Mouse (Mus musculus): ENCODE measurements around the gene Msn. TPM values are rescaled to one million over a fixed set of nuclear protein-coding genes. Genes with fewer than 3 reads are reported as not detected.

Gene Msn
- total RNA-seq (2014; rRNA removed) (17.8 and 18.1 TPM in 2 replicates), polyA plus RNA-seq (2015; fragmentation: Nextera tagmentation; extraction: Ambion mirVana) (20.6 and 22.8 TPM in 2 replicates)

GRCm38 (mm10) chrX:96095509-96096499, at the start of gene Msn:
Gene Msn, plus strand, starts transcription at chrX:96096042.
- no peaks in the 10 kb centered on the region for H3K9me3 ChIP-seq (ENCODE audit: low read length)
- H3K9ac ChIP-seq (replicated peaks; ENCODE audit: low read length, poor library complexity, severe bottlenecking), result no peak within 1 kb of the TSS
- no peaks in the 10 kb centered on the region for H3K36me3 ChIP-seq (ENCODE audit: insufficient read depth, low read length)
- H3K4me2 ChIP-seq (ENCODE audit: low read depth, low read length, poor library complexity, severe bottlenecking), result peak within 1 kb of the TSS; percentile 69
- no peaks in the 10 kb centered on the region for H3K4me1 ChIP-seq (ENCODE audit: insufficient read depth, low read length)
- H3K27ac ChIP-seq (ENCODE audit: low read depth, low read length), result no peak within 1 kb of the TSS
- DNase-seq (ENCODE audit: low spot score), result peak; percentile 12
- H3K4me3 ChIP-seq (ENCODE audit: low read depth, low read length), result peak within 1 kb of the TSS; percentile 38
- WGBS, result 35% methylated on average over 38 of the region's 44 CpGs
- no peak for TF ChIP-seq CTCF (IDR thresholded peaks at IDR 0.05)
- ATAC-seq (ENCODE audit: low FRiP score), result peak; percentile 68
- no peaks in the 10 kb centered on the region; the same call in 1 of the 2 replicates for H3K27me3 ChIP-seq (ENCODE audit: insufficient read depth, low read length)

- Histone ChIP-seq H3K27me3 (ENCODE audit: insufficient read depth, low read length) (no peaks in the 10 kb centered on the region), H3K27ac (ENCODE audit: low read depth, low read length) (no peak overlapping the region), H3K9me3 (ENCODE audit: low read length) (no peaks in the 10 kb centered on the region), H3K4me3 (ENCODE audit: low read depth, low read length) (no peak overlapping the region), H3K9ac (replicated peaks; ENCODE audit: low read length, poor library complexity, severe bottlenecking) (no peak overlapping the region), H3K4me2 (ENCODE audit: low read depth, low read length, poor library complexity, severe bottlenecking) (no peak overlapping the region), H3K4me1 (ENCODE audit: insufficient read depth, low read length) (no peaks in the 10 kb centered on the region), H3K36me3 (ENCODE audit: insufficient read depth, low read length) (no peaks in the 10 kb centered on the region)
- no peak for ATAC-seq (ENCODE audit: low FRiP score)
- DNase-seq (ENCODE audit: low spot score), result peak; percentile 0
- WGBS, result 79% methylated on average over 1 of the region's 1 CpGs
- TF ChIP-seq CTCF (IDR thresholded peaks at IDR 0.05), result no peak
These were observed 43.0 kb upstream of the Msn start for GRCm38 (mm10) chrX:96052798-96053197.

GRCm38 (mm10) chrX:96077747-96078146, 18.1 kb upstream of the Msn start:
- Histone ChIP-seq H3K27me3 (ENCODE audit: insufficient read depth, low read length) (no peaks in the 10 kb centered on the region), H3K36me3 (ENCODE audit: insufficient read depth, low read length) (no peaks in the 10 kb centered on the region), H3K9me3 (ENCODE audit: low read length) (no peaks in the 10 kb centered on the region), H3K4me3 (ENCODE audit: low read depth, low read length) (no peak overlapping the region), H3K27ac (ENCODE audit: low read depth, low read length) (no peak overlapping the region), H3K9ac (replicated peaks; ENCODE audit: low read length, poor library complexity, severe bottlenecking) (no peak overlapping the region), H3K4me2 (ENCODE audit: low read depth, low read length, poor library complexity, severe bottlenecking) (no peak overlapping the region), H3K4me1 (ENCODE audit: insufficient read depth, low read length) (no peaks in the 10 kb centered on the region)
- TF ChIP-seq CTCF (IDR thresholded peaks at IDR 0.05), result no peak
- no peak for DNase-seq (ENCODE audit: low spot score)
- no peak for ATAC-seq (ENCODE audit: low FRiP score)

GRCm38 (mm10) chrX:96086259-96086658, 9.6 kb upstream of the Msn start:
- Histone ChIP-seq H3K4me2 (ENCODE audit: low read depth, low read length, poor library complexity, severe bottlenecking) (no peak overlapping the region), H3K4me3 (ENCODE audit: low read depth, low read length) (no peak overlapping the region), H3K27ac (ENCODE audit: low read depth, low read length) (no peak overlapping the region), H3K4me1 (ENCODE audit: insufficient read depth, low read length) (no peaks in the 10 kb centered on the region), H3K9me3 (ENCODE audit: low read length) (no peaks in the 10 kb centered on the region), H3K9ac (replicated peaks; ENCODE audit: low read length, poor library complexity, severe bottlenecking) (no peak overlapping the region), H3K27me3 (ENCODE audit: insufficient read depth, low read length) (no peaks in the 10 kb centered on the region), H3K36me3 (ENCODE audit: insufficient read depth, low read length) (no peaks in the 10 kb centered on the region)
- WGBS, result 33% methylated on average over 2 of the region's 2 CpGs
- ATAC-seq (ENCODE audit: low FRiP score), result no peak
- no peak for TF ChIP-seq CTCF (IDR thresholded peaks at IDR 0.05)
- DNase-seq (ENCODE audit: low spot score), result peak; percentile 17

GRCm38 (mm10) chrX:96096513-96097210, 820 bp downstream of the Msn start:
- ATAC-seq (ENCODE audit: low FRiP score) (no peak; the same call in 1 of the 2 replicates), DNase-seq (ENCODE audit: low spot score) (no peak)
- H3K4me1 ChIP-seq (ENCODE audit: insufficient read depth, low read length), result no peaks in the 10 kb centered on the region
- H3K27me3 ChIP-seq (ENCODE audit: insufficient read depth, low read length), result no peaks in the 10 kb centered on the region; the same call in 1 of the 2 replicates
- 23% methylated on average over 15 of the region's 15 CpGs for WGBS
- peak overlapping the region; percentile 38 for H3K4me3 ChIP-seq (ENCODE audit: low read depth, low read length)
- no peaks in the 10 kb centered on the region for H3K9me3 ChIP-seq (ENCODE audit: low read length)
- TF ChIP-seq CTCF (IDR thresholded peaks at IDR 0.05), result no peak
- H3K36me3 ChIP-seq (ENCODE audit: insufficient read depth, low read length), result no peaks in the 10 kb centered on the region
- no peak overlapping the region for H3K27ac ChIP-seq (ENCODE audit: low read depth, low read length)
- no peak overlapping the region for H3K9ac ChIP-seq (replicated peaks; ENCODE audit: low read length, poor library complexity, severe bottlenecking)
- peak overlapping the region; percentile 69 for H3K4me2 ChIP-seq (ENCODE audit: low read depth, low read length, poor library complexity, severe bottlenecking)

All from midbrain, postnatal 0 days (tissue).